Mouse (Mus musculus): ENCODE data around the gene Epb41l3.

DNA sequence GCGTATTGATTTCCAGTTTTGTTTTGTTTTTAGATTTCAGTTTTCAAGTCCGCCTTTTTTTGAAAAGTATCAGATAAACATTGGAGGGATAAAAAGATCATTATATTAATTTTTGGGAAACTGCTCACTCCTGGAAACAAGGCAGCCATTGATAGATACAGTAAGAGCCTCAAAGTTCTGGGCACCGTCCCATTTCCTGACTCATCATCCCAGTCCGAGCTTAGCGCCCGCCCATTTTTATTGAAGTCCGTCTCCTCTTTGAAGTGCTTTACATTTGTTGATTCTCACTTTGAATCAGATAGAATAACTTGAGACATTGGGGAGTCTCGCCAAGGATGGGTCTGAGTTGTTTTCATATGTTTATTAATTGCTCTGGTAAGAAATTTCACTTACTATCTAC is 43.7 kb downstream of the Epb41l3 start:
- no peak for TF ChIP-seq NELFE (IDR thresholded peaks at IDR 0.05; ENCODE audit: low read depth, low read length)
- no peak for TF ChIP-seq ZC3H11A (IDR thresholded peaks at IDR 0.05; ENCODE audit: low read depth, low read length)
- TF ChIP-seq MXI1 (IDR thresholded peaks at IDR 0.05; ENCODE audit: low read depth, low read length) = no peak
- no peak for TF ChIP-seq USF2 (IDR thresholded peaks at IDR 0.05; ENCODE audit: borderline replicate concordance in 1 of 2, insufficient read depth in 1 of 2, low read depth in 1 of 2, low read length in 2 of 2)

Measured in MEL (cell line).